Mouse (Mus musculus): ENCODE results near the gene Lima1.
A peak's percentile ranks its signal among the peaks of the same experiment; 100 is the strongest.

Lima1 gene

GRCm38 (mm10) chr15:99875334-99875869 is at the start of gene Lima1:
TSS of gene Lima1 (minus strand) at chr15:99875456.
- TF ChIP-seq GATA4 (IDR thresholded peaks at IDR 0.05; ENCODE audit: insufficient replicate concordance, low read length): peak; percentile 76; the same call in 1 of the 2 replicates

- TF ChIP-seq GATA4 (IDR thresholded peaks at IDR 0.05; ENCODE audit: insufficient replicate concordance, low read length): no peak
Measured at GRCm38 (mm10) chr15:99919601-99920158, 44.4 kb upstream of the Lima1 start.

DNA sequence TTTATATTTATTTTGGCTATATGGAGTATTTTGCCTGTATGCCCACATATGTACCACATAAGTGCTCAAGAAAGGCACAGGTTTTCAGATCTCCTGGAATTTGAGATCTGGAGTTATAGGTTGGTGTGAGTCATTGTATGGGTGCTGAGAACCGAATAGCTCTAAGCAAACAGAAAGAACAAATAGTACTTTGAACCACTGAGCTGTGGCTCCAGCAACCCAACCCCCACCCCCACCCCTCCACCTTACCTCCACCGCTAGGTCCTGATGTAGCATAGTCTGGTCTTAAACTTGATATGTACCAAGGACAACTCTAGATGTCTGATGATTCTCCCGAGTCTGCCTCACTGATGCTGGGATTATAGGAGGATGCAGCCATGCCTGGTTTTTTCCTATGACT is 42.0 kb upstream of the Lima1 start:
- TF ChIP-seq GATA4 (IDR thresholded peaks at IDR 0.05; ENCODE audit: insufficient replicate concordance, low read length): no peak

- no peak for TF ChIP-seq GATA4 (IDR thresholded peaks at IDR 0.05; ENCODE audit: insufficient replicate concordance, low read length)
Measured at GRCm38 (mm10) chr15:99914613-99915012, 39.4 kb upstream of the Lima1 start.

- TF ChIP-seq GATA4 (IDR thresholded peaks at IDR 0.05; ENCODE audit: insufficient replicate concordance, low read length): no peak
Measured at GRCm38 (mm10) chr15:99911785-99912184, 36.5 kb upstream of the Lima1 start.

- TF ChIP-seq GATA4 (IDR thresholded peaks at IDR 0.05; ENCODE audit: insufficient replicate concordance, low read length): no peak
Measured at GRCm38 (mm10) chr15:99907514-99907913, 32.3 kb upstream of the Lima1 start.

DNA sequence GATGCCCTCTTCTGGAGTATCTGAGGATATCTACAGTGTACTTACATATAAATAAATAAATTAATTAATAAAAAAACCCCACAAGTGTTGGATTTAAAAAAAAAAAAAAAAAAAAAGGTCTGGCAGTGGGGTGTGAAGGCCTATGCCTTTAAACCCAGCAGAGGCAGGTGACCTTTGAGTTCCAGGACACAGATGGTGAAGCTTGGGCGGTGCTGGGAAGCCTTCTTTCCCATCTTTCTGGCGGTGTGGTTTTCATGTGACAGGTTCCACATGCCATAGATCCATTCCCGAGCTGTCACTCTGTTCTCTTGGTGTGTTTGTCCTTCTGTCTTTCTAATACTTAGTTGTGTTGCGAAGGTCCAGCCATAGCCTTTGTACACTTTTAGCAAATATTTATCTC is 31.8 kb upstream of the Lima1 start:
- no peak for TF ChIP-seq GATA4 (IDR thresholded peaks at IDR 0.05; ENCODE audit: insufficient replicate concordance, low read length)

- TF ChIP-seq GATA4 (IDR thresholded peaks at IDR 0.05; ENCODE audit: insufficient replicate concordance, low read length): no peak; the same call in 1 of the 2 replicates
Measured at GRCm38 (mm10) chr15:99904841-99905240, 29.6 kb upstream of the Lima1 start.

- peak; percentile 75; the same call in 1 of the 2 replicates for TF ChIP-seq GATA4 (IDR thresholded peaks at IDR 0.05; ENCODE audit: insufficient replicate concordance, low read length)
Measured at GRCm38 (mm10) chr15:99904333-99904732, 29.1 kb upstream of the Lima1 start.

- no peak for TF ChIP-seq GATA4 (IDR thresholded peaks at IDR 0.05; ENCODE audit: insufficient replicate concordance, low read length)
Measured at GRCm38 (mm10) chr15:99903227-99903626, 28.0 kb upstream of the Lima1 start.

GRCm38 (mm10) chr15:99902786-99903185 is 27.5 kb upstream of the Lima1 start:
- no peak for TF ChIP-seq GATA4 (IDR thresholded peaks at IDR 0.05; ENCODE audit: insufficient replicate concordance, low read length)

- TF ChIP-seq GATA4 (IDR thresholded peaks at IDR 0.05; ENCODE audit: insufficient replicate concordance, low read length): no peak
Measured at GRCm38 (mm10) chr15:99896621-99897020, 21.4 kb upstream of the Lima1 start.

GRCm38 (mm10) chr15:99891355-99891754 is 16.1 kb upstream of the Lima1 start:
- TF ChIP-seq GATA4 (IDR thresholded peaks at IDR 0.05; ENCODE audit: insufficient replicate concordance, low read length): no peak

GRCm38 (mm10) chr15:99890412-99891236 is 15.4 kb upstream of the Lima1 start:
- TF ChIP-seq GATA4 (IDR thresholded peaks at IDR 0.05; ENCODE audit: insufficient replicate concordance, low read length): no peak

- no peak; the same call in 1 of the 2 replicates for TF ChIP-seq GATA4 (IDR thresholded peaks at IDR 0.05; ENCODE audit: insufficient replicate concordance, low read length)
Measured at GRCm38 (mm10) chr15:99889275-99889874, 14.1 kb upstream of the Lima1 start.

- TF ChIP-seq GATA4 (IDR thresholded peaks at IDR 0.05; ENCODE audit: insufficient replicate concordance, low read length): no peak; the same call in 1 of the 2 replicates
Measured at GRCm38 (mm10) chr15:99884038-99884437, 8.8 kb upstream of the Lima1 start.
